Mouse (Mus musculus): ENCODE results near the gene Hhip.

DNA sequence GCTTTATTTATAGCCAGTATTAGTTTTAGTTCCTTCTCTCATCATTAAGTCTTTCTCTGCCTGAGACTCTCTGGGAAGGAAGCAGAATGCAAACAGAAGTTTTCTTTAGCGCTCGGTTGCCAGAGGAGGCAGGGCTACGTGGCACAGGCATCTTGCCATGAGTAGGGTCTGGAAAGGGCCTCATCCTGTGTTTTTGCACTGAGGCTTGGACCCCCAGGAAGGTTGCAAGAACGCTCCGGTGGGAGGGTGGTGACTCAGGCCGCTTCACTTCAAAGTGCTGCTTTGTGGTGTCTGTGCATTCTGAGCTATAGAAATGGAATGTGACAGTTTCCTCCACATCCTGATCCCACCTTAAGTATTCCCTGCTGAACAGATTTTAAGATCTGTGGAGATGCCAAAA, 62.7 kb downstream of the Hhip start:
- no peak for TF ChIP-seq EP300 (IDR thresholded peaks at IDR 0.05; ENCODE audit: insufficient read depth, low read depth, low read length)
- TF ChIP-seq CTCF (IDR thresholded peaks at IDR 0.05) = no peak

Data from heart, adult 2 months (tissue).